ENCODE assay signal across 27 mouse cellular contexts in genomic region chr3:41561787-41562186, GRCm38 (mm10).
"Had no signal": no experiment of that assay in that cellular context is flagged by ENCODE, and none has a peak within 500 bp of the region (broad histone marks: within the 10 kb centered on the region; RNA-seq: fewer than 3 reads in every experiment).

No protein-coding gene starts in this region.

- H3K27me3 ChIP-seq: limb, embryonic 13.5 days; liver, embryonic 15.5 days; lung, embryonic 15.5 days; midbrain, embryonic 15.5 days; neural tube, embryonic 12.5 days; neural tube, embryonic 15.5 days had no signal

- H3K9me3 ChIP-seq: limb, embryonic 13.5 days; liver, embryonic 12.5 days; liver, embryonic 15.5 days; lung, embryonic 15.5 days; megakaryocyte, embryonic 14.5 days; midbrain, embryonic 10.5 days; midbrain, embryonic 15.5 days; neural tube, embryonic 12.5 days; neural tube, embryonic 15.5 days had no signal

- H3K27ac ChIP-seq: kidney, postnatal 0 days; layer of hippocampus, adult 2 months; left cerebral cortex, adult 2 months; limb, embryonic 13.5 days; liver, embryonic 12.5 days; liver, embryonic 15.5 days; lung, embryonic 15.5 days; midbrain, embryonic 10.5 days; midbrain, embryonic 15.5 days; neural tube, embryonic 12.5 days; neural tube, embryonic 15.5 days; stomach, postnatal 0 days had no signal

- H3K36me3 ChIP-seq: limb, embryonic 13.5 days; liver, embryonic 12.5 days; liver, embryonic 15.5 days; lung, embryonic 15.5 days; midbrain, embryonic 10.5 days; midbrain, embryonic 15.5 days; neural tube, embryonic 12.5 days; neural tube, embryonic 15.5 days had no signal

- H3K4me3 ChIP-seq: layer of hippocampus, adult 2 months; left cerebral cortex, adult 2 months; limb, embryonic 13.5 days; liver, embryonic 12.5 days; liver, embryonic 15.5 days; lung, embryonic 15.5 days; megakaryocyte, embryonic 14.5 days; midbrain, embryonic 10.5 days; midbrain, embryonic 15.5 days; neural tube, embryonic 12.5 days; neural tube, embryonic 15.5 days had no signal

- DNase-seq: kidney, adult 2 months; kidney, postnatal 25 days; layer of hippocampus, adult 9-11 months; left cerebral cortex, postnatal 4 days; liver; lung, adult 18-20 months; lung, postnatal 10 days; lung, postnatal 36 days; right cerebral cortex, adult 18-20 months; right cerebral cortex, postnatal 14 days; spleen, adult 18-20 months; thymus, adult 2 months; thymus, postnatal 14 days; thymus, postnatal 4 days had no signal

- H3K9ac ChIP-seq: limb, embryonic 13.5 days; liver, embryonic 12.5 days; liver, embryonic 15.5 days; lung, embryonic 15.5 days; midbrain, embryonic 15.5 days; neural tube, embryonic 12.5 days; neural tube, embryonic 15.5 days had no signal
